ENCODE assay signal across 7 mouse cellular contexts in genomic region chr4:88034387-88035157, GRCm38 (mm10). TPM values are rescaled to one million over a fixed set of nuclear protein-coding genes. Genes with fewer than 3 reads are reported as not detected.
DNase-seq lines count a peak whose midpoint lies in the region; ATAC-seq and TF ChIP-seq lines count a peak whose summit lies in the region.

No protein-coding gene starts in this region.

- H3K4me1 ChIP-seq in E14TG2a.4 (replicated peaks; ENCODE audit: low read depth, low read length): peaks cover 19% of the 10 kb centered on the region
- H3K4me1 ChIP-seq in forebrain, embryonic 13.5 days: peaks cover 30% of the 10 kb centered on the region
- peaks cover 7% of the 10 kb centered on the region for H3K4me1 ChIP-seq in limb, embryonic 11.5 days (ENCODE audit: control insufficient read depth, insufficient read depth, low read length)
- peaks cover 33% of the 10 kb centered on the region for H3K4me1 ChIP-seq in neural tube, embryonic 13.5 days (replicated peaks)

- H3K27me3 ChIP-seq in E14TG2a.4 (ENCODE audit: insufficient read depth, low read length): peaks cover 45% of the 10 kb centered on the region
- H3K27me3 ChIP-seq in forebrain, embryonic 13.5 days: peaks cover 5% of the 10 kb centered on the region; the same call in 1 of the 2 replicates
- H3K27me3 ChIP-seq in limb, embryonic 11.5 days (ENCODE audit: control insufficient read depth, insufficient read depth, low read length): no peaks in the 10 kb centered on the region
- peaks cover 11% of the 10 kb centered on the region for H3K27me3 ChIP-seq in neural tube, embryonic 13.5 days

- no peaks in the 10 kb centered on the region for H3K36me3 ChIP-seq in E14TG2a.4 (ENCODE audit: insufficient read depth, low read length)
- H3K36me3 ChIP-seq in forebrain, embryonic 13.5 days (ENCODE audit: poor library complexity, severe bottlenecking): no peaks in the 10 kb centered on the region
- no peaks in the 10 kb centered on the region for H3K36me3 ChIP-seq in limb, embryonic 11.5 days (ENCODE audit: control insufficient read depth, insufficient read depth, low read length)
- H3K36me3 ChIP-seq in neural tube, embryonic 13.5 days: peaks cover 2% of the 10 kb centered on the region; the same call in 1 of the 2 replicates

- H3K9ac ChIP-seq in forebrain, embryonic 13.5 days: no peak overlapping the region
- no peak overlapping the region for H3K9ac ChIP-seq in limb, embryonic 11.5 days (ENCODE audit: low read length)
- H3K9ac ChIP-seq in neural tube, embryonic 13.5 days: no peak overlapping the region

- peak; percentile 13 to 14 for DNase-seq in B cell, adult 2 months
- DNase-seq in limb, embryonic 11.5 days (ENCODE audit: low spot score): peak; percentile 44
- DNase-seq in frontal cortex, postnatal 14 days (ENCODE audit: low spot score in 2 of 2): no peak
- no peak for DNase-seq in urinary bladder, postnatal 4 days (ENCODE audit: low spot score in 2 of 2)

- peak overlapping the region; percentile 84 for H3K4me3 ChIP-seq in E14TG2a.4 (replicated peaks; ENCODE audit: low read length)
- H3K4me3 ChIP-seq in forebrain, embryonic 13.5 days: peak overlapping the region; percentile 75
- H3K4me3 ChIP-seq in limb, embryonic 11.5 days (ENCODE audit: low read depth, low read length): peak overlapping the region; percentile 76
- H3K4me3 ChIP-seq in neural tube, embryonic 13.5 days: peak overlapping the region; percentile 66

- no peak for ATAC-seq in forebrain, embryonic 13.5 days
- no peak for ATAC-seq in limb, embryonic 11.5 days (ENCODE audit: insufficient number of reproducible peaks, low FRiP score, low TSS enrichment, low read depth)
- ATAC-seq in neural tube, embryonic 13.5 days (ENCODE audit: low read depth): no peak

- peak overlapping the region; percentile 80 for H3K4me2 ChIP-seq in forebrain, embryonic 13.5 days
- H3K4me2 ChIP-seq in limb, embryonic 11.5 days (ENCODE audit: low read depth, severe bottlenecking): peak overlapping the region; percentile 80
- peak overlapping the region; percentile 64 for H3K4me2 ChIP-seq in neural tube, embryonic 13.5 days

- WGBS in forebrain, embryonic 13.5 days: 3% methylated on average over 18 of the region's 18 CpGs
- WGBS in limb, embryonic 11.5 days: 2% methylated on average over 18 of the region's 18 CpGs
- 2% methylated on average over 18 of the region's 18 CpGs for whole genome bisulfite sequencing in neural tube, embryonic 13.5 days

- no peak overlapping the region for H3K27ac ChIP-seq in forebrain, embryonic 13.5 days
- H3K27ac ChIP-seq in limb, embryonic 11.5 days (replicated peaks; ENCODE audit: low read depth, low read length): no peak overlapping the region
- no peak overlapping the region for H3K27ac ChIP-seq in neural tube, embryonic 13.5 days (replicated peaks)

- no peak for TF ChIP-seq CTCF in E14TG2a.4 (conservative IDR thresholded peaks at IDR 0.05; ENCODE audit: low read length)

- no peaks in the 10 kb centered on the region for H3K9me3 ChIP-seq in E14TG2a.4 (ENCODE audit: low read length)
- H3K9me3 ChIP-seq in forebrain, embryonic 13.5 days (replicated peaks): no peaks in the 10 kb centered on the region
- no peaks in the 10 kb centered on the region for H3K9me3 ChIP-seq in limb, embryonic 11.5 days (ENCODE audit: control insufficient read depth, low read length)
- no peaks in the 10 kb centered on the region for H3K9me3 ChIP-seq in neural tube, embryonic 13.5 days

RNA-seq across cellular contexts. Expression of gene Mllt3, which starts 1.4 kb away (rescaled TPM):
- 107 and 116 TPM in 2 replicates for polyA plus RNA-seq in forebrain, embryonic 13.5 days (2015; fragmentation: Nextera tagmentation; extraction: Ambion mirVana)
- 60.0 and 63.5 TPM in 2 replicates for polyA plus RNA-seq in limb, embryonic 11.5 days (2014; fragmentation: Nextera tagmentation; extraction: Ambion mirVana)
- polyA plus RNA-seq in neural tube, embryonic 13.5 days (2015; fragmentation: Nextera tagmentation; extraction: Ambion mirVana): 73.6 and 76.0 TPM in 2 replicates

RNA-seq across cellular contexts. Expression of gene Focad, which starts 59.9 kb away (rescaled TPM):
- 10.3 and 14.6 TPM in 2 replicates for polyA plus RNA-seq in forebrain, embryonic 13.5 days (2015; fragmentation: Nextera tagmentation; extraction: Ambion mirVana)
- polyA plus RNA-seq in limb, embryonic 11.5 days (2014; fragmentation: Nextera tagmentation; extraction: Ambion mirVana): 13.9 and 14.9 TPM in 2 replicates
- polyA plus RNA-seq in neural tube, embryonic 13.5 days (2015; fragmentation: Nextera tagmentation; extraction: Ambion mirVana): 9.5 and 12.3 TPM in 2 replicates

Comparison
In these comparisons a context has a peak if more than half of its experiments do, and no peak if none do; other contexts are left out.
1. DNase-seq: peak in B cell, adult 2 months (2 of 2) and limb, embryonic 11.5 days (single experiment); none in frontal cortex, postnatal 14 days (0 of 2) and urinary bladder, postnatal 4 days (0 of 2).
2. Peak in every context shown above with its lines, with median percentiles within 50 percentile points of each other: H3K4me3 ChIP-seq and H3K4me2 ChIP-seq.